Comparison of ENCODE assay signal across 8 mouse cellular contexts in the genomic region with DNA sequence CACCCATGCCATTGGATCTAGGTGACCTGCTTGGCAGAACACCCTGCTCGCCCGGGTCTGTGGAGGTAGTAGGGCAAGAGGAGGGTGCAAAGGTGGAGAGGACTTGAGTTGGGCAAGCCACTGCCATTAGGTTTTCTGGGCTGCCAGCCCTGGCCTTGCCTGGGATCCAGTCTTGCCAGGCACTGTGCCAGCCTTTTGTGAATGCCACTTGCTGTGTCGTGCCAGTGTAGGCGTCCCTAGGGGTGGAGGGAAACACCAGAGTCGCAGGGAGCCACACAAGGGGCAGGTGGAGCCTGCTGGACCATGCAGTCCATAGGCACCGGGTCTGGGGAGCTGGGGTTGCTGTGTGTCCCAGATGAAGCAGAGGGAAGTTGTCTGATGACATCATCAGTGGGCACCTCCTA. TPM values are rescaled to one million over a fixed set of nuclear protein-coding genes. Genes with fewer than 3 reads are reported as not detected.
DNase-seq lines count a peak whose midpoint lies in the region.

No protein-coding gene starts in this region.

- H3K4me3 ChIP-seq in brown adipose tissue, adult 24 weeks (ENCODE audit: insufficient read depth, low read depth, low read length), result no peak overlapping the region

- intact Hi-C loops in gastrocnemius, postnatal 14 days (cut with DNase I; ENCODE audit: low total_unique reads), result no loop called here

- H3K4me1 ChIP-seq in brown adipose tissue, adult 24 weeks (ENCODE audit: control insufficient read depth, insufficient read depth, insufficient read length, low read length), result peaks cover 63% of the 10 kb centered on the region

- H3K27ac ChIP-seq in brown adipose tissue, adult 24 weeks (replicated peaks; ENCODE audit: low read depth, low read length), result peak overlapping the region; percentile 57

- DNase-seq in lung, adult 18-20 months, result peak; percentile 53 to 58
- no peak for DNase-seq in lung, postnatal 14 days
- DNase-seq in gastrocnemius, postnatal 14 days, result peak; percentile 70
- peak; percentile 61 for DNase-seq in layer of hippocampus, adult 9-11 months
- DNase-seq in skeletal muscle tissue, adult 2 months (ENCODE audit: low read depth, low spot score), result peak; percentile 87
- no peak for DNase-seq in thymus, postnatal 36 days
- DNase-seq in ovary, postnatal 10 days (ENCODE audit: low spot score), result no peak

RNA-seq across cellular contexts. Expression of a gene that starts 21.5 kb away (rescaled TPM):
- polyA plus RNA-seq in brown adipose tissue, adult 24 weeks (2012; ENCODE audit: insufficient read depth, insufficient read length, missing spikeins), result not detected in 2 replicates
- total RNA-seq in gastrocnemius, postnatal 14 days (2021), result under 1 TPM; 0.10 to 0.20 TPM

RNA-seq across cellular contexts. Expression of a gene that starts 34.6 kb away (rescaled TPM):
- polyA plus RNA-seq in brown adipose tissue, adult 24 weeks (2012; ENCODE audit: insufficient read depth, insufficient read length, missing spikeins), result 1.5 and 5.8 TPM in 2 replicates
- 1 to 10 TPM; 2.5 to 4.5 TPM for total RNA-seq in gastrocnemius, postnatal 14 days (2021)

RNA-seq across cellular contexts. Expression of a gene that starts 34.9 kb away (rescaled TPM):
- polyA plus RNA-seq in brown adipose tissue, adult 24 weeks (2012; ENCODE audit: insufficient read depth, insufficient read length, missing spikeins), result 34.6 and 41.7 TPM in 2 replicates
- total RNA-seq in gastrocnemius, postnatal 14 days (2021), result 10 to 100 TPM; 32.4 to 39.8 TPM

RNA-seq across cellular contexts. Expression of a gene that starts 50.9 kb away (rescaled TPM):
- 66.8 and 98.0 TPM in 2 replicates for polyA plus RNA-seq in brown adipose tissue, adult 24 weeks (2012; ENCODE audit: insufficient read depth, insufficient read length, missing spikeins)
- 10 to 100 TPM; 88.2 to 88.5 TPM for total RNA-seq in gastrocnemius, postnatal 14 days (2021)

RNA-seq across cellular contexts. Expression of a gene that starts 55.6 kb away (rescaled TPM):
- 117 and 146 TPM in 2 replicates for polyA plus RNA-seq in brown adipose tissue, adult 24 weeks (2012; ENCODE audit: insufficient read depth, insufficient read length, missing spikeins)
- total RNA-seq in gastrocnemius, postnatal 14 days (2021), result 10 to 100 TPM; 59.8 to 72.1 TPM

Comparison
In these comparisons a context has a peak if more than half of its experiments do, and no peak if none do; other contexts are left out.
1. DNase-seq: peak in lung, adult 18-20 months (2 of 2), gastrocnemius, postnatal 14 days (single experiment), layer of hippocampus, adult 9-11 months (single experiment) and skeletal muscle tissue, adult 2 months (single experiment); none in lung, postnatal 14 days (single experiment), thymus, postnatal 36 days (0 of 2) and ovary, postnatal 10 days (single experiment).